Mouse (Mus musculus): ENCODE results near the gene Ciita. TPM values are rescaled to one million over a fixed set of nuclear protein-coding genes. Genes with fewer than 3 reads are reported as not detected.

The Ciita gene
- total and polyA plus RNA-seq, 3 experiments, result 39.1 to 69.6 (median 39.8) TPM

DNA sequence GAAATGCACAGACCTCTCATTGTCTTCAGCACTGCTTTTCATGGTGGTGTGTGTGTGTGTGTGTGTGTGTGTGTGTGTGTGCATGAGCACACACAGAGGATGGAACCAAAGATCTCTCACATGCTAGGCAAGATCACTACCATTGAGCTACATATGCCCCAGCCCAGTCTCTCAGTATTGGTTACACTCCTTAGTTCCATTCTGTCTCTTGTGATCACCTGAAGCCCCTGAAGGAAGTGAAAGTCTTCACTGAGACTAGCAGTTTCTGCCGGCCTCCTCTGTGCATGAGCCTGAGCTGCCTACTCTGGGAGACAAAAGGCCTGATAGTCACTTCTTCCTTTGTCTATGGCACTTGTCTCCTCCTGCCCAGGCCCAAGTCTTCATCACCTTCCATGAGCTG, 19.3 kb downstream of the Ciita start:
- Histone ChIP-seq H3K27me3 (replicated peaks) (no peaks in the 10 kb centered on the region), H3K9ac (ENCODE audit: insufficient read depth, low read depth) (0 out of 2 replicates have a peak overlapping the region, but pooled peaks have one; percentile 2), H3K9me3 (replicated peaks; ENCODE audit: low read length) (no peaks in the 10 kb centered on the region), H3K27ac (ENCODE audit: insufficient read depth, low read depth) (peak overlapping the region; percentile 79), H3K79me2 (replicated peaks; ENCODE audit: control insufficient read depth, extremely low read depth, insufficient read depth, poor library complexity, severe bottlenecking) (no peaks in the 10 kb centered on the region), H3K4me3 (replicated peaks in 1 of 3; ENCODE audit: low read depth in 2 of 3, low read length in 2 of 3, poor library complexity in 1 of 3) (no peak overlapping the region), H3K36me3 (replicated peaks in 1 of 2; ENCODE audit: control insufficient read depth in 1 of 2, insufficient read depth in 1 of 2, low read length in 1 of 2) (peaks cover 22 to 80% of the 10 kb centered on the region in 2 experiments), H3K4me2 (ENCODE audit: insufficient read depth, low read depth, poor library complexity, severe bottlenecking) (peak overlapping the region; percentile 48), H3K4me1 (ENCODE audit: control insufficient read depth in 1 of 2, insufficient read depth in 2 of 2) (peaks cover 38 to 78% of the 10 kb centered on the region in 2 experiments)
- 0 out of 2 replicates have a peak, but pooled peaks have one; percentile 36 for TF ChIP-seq TBP (conservative IDR thresholded peaks at IDR 0.05; ENCODE audit: low read depth, low read length)
- peak; percentile 71; the same call in 1 of the 2 replicates for TF ChIP-seq MEF2A (IDR thresholded peaks at IDR 0.05; ENCODE audit: borderline replicate concordance, low read depth, low read length)
- TF ChIP-seq E2F4 (IDR thresholded peaks at IDR 0.05; ENCODE audit: insufficient replicate concordance, low read depth, low read length), result no peak
- TF ChIP-seq NELFE (IDR thresholded peaks at IDR 0.05; ENCODE audit: low read depth, low read length), result 0 out of 2 replicates have a peak, but pooled peaks have one; percentile 15
- TF ChIP-seq USF1 (IDR thresholded peaks at IDR 0.05; ENCODE audit: low read depth, low read length), result no peak; the same call in 1 of the 2 replicates
- TF ChIP-seq MAZ (IDR thresholded peaks at IDR 0.05; ENCODE audit: low read depth, low read length), result peak; percentile 66; the same call in 1 of the 2 replicates
- peak; percentile 22 for TF ChIP-seq SMC3 (IDR thresholded peaks at IDR 0.05; ENCODE audit: low read depth, low read length)
- TF ChIP-seq UBTF (IDR thresholded peaks at IDR 0.05; ENCODE audit: low read depth, low read length), result no peak; the same call in 1 of the 2 replicates
- no peak; the same call in 1 of the 2 replicates for TF ChIP-seq CHD1 (IDR thresholded peaks at IDR 0.05; ENCODE audit: low read depth, low read length)
- TF ChIP-seq BHLHE40 (IDR thresholded peaks at IDR 0.05; ENCODE audit: low read depth, low read length), result peak; percentile 80
- TF ChIP-seq RCOR1 (conservative IDR thresholded peaks at IDR 0.05; ENCODE audit: low read depth, low read length), result peak; percentile 81; the same call in 1 of the 2 replicates
- TF ChIP-seq MYC (IDR thresholded peaks at IDR 0.05; ENCODE audit: low read depth, low read length), result peak; percentile 80
- TF ChIP-seq TCF12 (IDR thresholded peaks at IDR 0.05; ENCODE audit: low read depth, low read length), result peak; percentile 53
- TF ChIP-seq NRF1 (IDR thresholded peaks at IDR 0.05; ENCODE audit: low read depth, low read length), result no peak
- TF ChIP-seq JUND (conservative IDR thresholded peaks at IDR 0.05; ENCODE audit: low read depth, low read length), result peak; percentile 52
- TF ChIP-seq KAT2A (IDR thresholded peaks at IDR 0.05; ENCODE audit: insufficient replicate concordance, low read length), result no peak
- TF ChIP-seq MAFK (IDR thresholded peaks at IDR 0.05; ENCODE audit: insufficient replicate concordance, low read length), result 0 out of 2 replicates have a peak, but pooled peaks have one; percentile 44
- no peak for TF ChIP-seq USF2 (conservative IDR thresholded peaks at IDR 0.05; ENCODE audit: low read depth, low read length)
- TF ChIP-seq RAD21 (IDR thresholded peaks at IDR 0.05; ENCODE audit: low read depth, low read length), result no peak
- TF ChIP-seq ELF1 (IDR thresholded peaks at IDR 0.05; ENCODE audit: low read depth, low read length), result 0 out of 2 replicates have a peak, but pooled peaks have one; percentile 42
- peak; percentile 81; the same call in 1 of the 2 replicates for TF ChIP-seq MAX (IDR thresholded peaks at IDR 0.05; ENCODE audit: low read length)
- TF ChIP-seq PAX5 (IDR thresholded peaks at IDR 0.05; ENCODE audit: low read length), result no peak
- TF ChIP-seq HCFC1 (IDR thresholded peaks at IDR 0.05; ENCODE audit: low read depth, low read length), result no peak; the same call in 1 of the 2 replicates
- TF ChIP-seq POLR2A (IDR thresholded peaks at IDR 0.05; ENCODE audit: low read depth, low read length), result no peak
- no peak for TF ChIP-seq ZKSCAN1 (IDR thresholded peaks at IDR 0.05; ENCODE audit: borderline replicate concordance, low read depth, low read length)
- TF ChIP-seq MXI1 (IDR thresholded peaks at IDR 0.05; ENCODE audit: low read depth, low read length), result peak; percentile 80
- TF ChIP-seq JUN (IDR thresholded peaks at IDR 0.05; ENCODE audit: insufficient read depth, low read depth, low read length), result peak; percentile 39; the same call in 1 of the 2 replicates
- TF ChIP-seq POLR2AphosphoS2 (IDR thresholded peaks at IDR 0.05; ENCODE audit: low read depth, low read length), result no peak
- no peak for TF ChIP-seq CTCF (conservative IDR thresholded peaks at IDR 0.05 in 1 of 2, IDR thresholded peaks at IDR 0.05 in 1 of 2; ENCODE audit: low read depth in 2 of 2, low read length in 2 of 2)
- 0 out of 2 replicates have a peak, but pooled peaks have one; percentile 26 for TF ChIP-seq CHD2 (IDR thresholded peaks at IDR 0.05; ENCODE audit: low read length)
- TF ChIP-seq EP300 (IDR thresholded peaks at IDR 0.05; ENCODE audit: low read length), result peak; percentile 97
- TF ChIP-seq IRF4 (IDR thresholded peaks at IDR 0.05; ENCODE audit: low read depth, low read length), result peak; percentile 97
- TF ChIP-seq SIN3A (IDR thresholded peaks at IDR 0.05; ENCODE audit: low read length), result peak; percentile 83
- TF ChIP-seq ZC3H11A (IDR thresholded peaks at IDR 0.05; ENCODE audit: low read depth, low read length), result no peak
- peak; percentile 83 for TF ChIP-seq ETS1 (conservative IDR thresholded peaks at IDR 0.05; ENCODE audit: low read depth, low read length)
- no peak for TF ChIP-seq ZMIZ1 (IDR thresholded peaks at IDR 0.05; ENCODE audit: low read depth, low read length)
- no peak for TF ChIP-seq GABPA (IDR thresholded peaks at IDR 0.05; ENCODE audit: insufficient replicate concordance, low read depth, low read length)
- TF ChIP-seq ZNF384 (IDR thresholded peaks at IDR 0.05; ENCODE audit: low read depth, low read length), result no peak
- in situ Hi-C loops (cut with MboI; ENCODE audit: low pct_ligation_motif_present, low pct_unique_long_range_greater_than_20kb, low sequenced_read_pairs), result no loop called here
- dilution Hi-C loops (cut with MboI; ENCODE audit: extremely low pct_ligation_motif_present, extremely low pct_unique_long_range_greater_than_20kb, low sequenced_read_pairs), result no loop called here
- peak; percentile 86 for DNase-seq (ENCODE audit: extremely low read depth)

Measured in CH12.LX (cell line).